Mouse (Mus musculus) heart, postnatal 0 days (tissue): ENCODE data around the gene 1700016D06Rik.

Experiments used
- CTCF ChIP-seq: IDR thresholded peaks from 2 replicates; pipeline ENCODE4 v1.5.1; 2016; ENCODE audit warnings: antibody characterized with exemption, control low read depth, low read depth
- EP300 ChIP-seq: IDR thresholded peaks from 2 replicates; pipeline ENCODE4 v1.6.1; 2016; ENCODE audit warnings: antibody characterized with exemption, low read depth

GRCm38 (mm10) chr8:11650021-11650420 is 50.8 kb downstream of the 1700016D06Rik start:
- TF ChIP-seq CTCF (no peak), EP300 (no peak)
